Mouse (Mus musculus) testis, adult 2 months (tissue): ENCODE measurements around the gene Uimc1. TPM values are rescaled to one million over a fixed set of nuclear protein-coding genes. Genes with fewer than 3 reads are reported as not detected.

Experiments used
- H3K27ac ChIP-seq: fragments of 200-500 bp; 2 replicates; pipeline ENCODE4 v1.5.1; 2012; ENCODE audit warnings: low read depth, low read length; ENCODE audit not compliant: control insufficient read depth, insufficient read depth
- H3K27me3 ChIP-seq: fragments of 200-500 bp; 2 replicates; pipeline ENCODE4 v1.6.1; 2012; ENCODE audit warnings: mild to moderate bottlenecking, low read length, moderate library complexity; ENCODE audit not compliant: control insufficient read depth, insufficient read depth
- H3K36me3 ChIP-seq: fragments of 200-500 bp; 2 replicates; pipeline ENCODE4 v1.6.1; 2012; ENCODE audit warnings: mild to moderate bottlenecking, low read length; ENCODE audit not compliant: control insufficient read depth, insufficient read depth
- H3K4me1 ChIP-seq: fragments of 200-500 bp; 2 replicates; pipeline ENCODE4 v1.6.1; 2012; ENCODE audit warnings: low read length; ENCODE audit not compliant: control insufficient read depth, insufficient read depth
- H3K4me3 ChIP-seq: fragments of 200-500 bp; 2 replicates; pipeline ENCODE4 v1.5.1; 2012; ENCODE audit warnings: low read depth, mild to moderate bottlenecking, low read length, moderate library complexity, mixed read lengths; ENCODE audit not compliant: control insufficient read depth
- CTCF ChIP-seq: fragments of 200-500 bp; IDR thresholded peaks from 2 replicates; pipeline ENCODE4 v1.5.1; 2012; ENCODE audit warnings: low read depth, mild to moderate bottlenecking, inconsistent platforms, low read length, moderate library complexity; ENCODE audit not compliant: control insufficient read depth, insufficient read depth, insufficient replicate concordance
- POLR2A ChIP-seq: fragments of 200-500 bp; IDR thresholded peaks from 2 replicates; pipeline ENCODE4 v1.6.1; 2012; ENCODE audit warnings: low read depth, mild to moderate bottlenecking, inconsistent platforms, low read length, moderate library complexity; ENCODE audit not compliant: control insufficient read depth
- polyA plus RNA-seq: library from polyadenylated mRNA; depleted of rRNA; stranded (reverse); fragments of >200 nt; gene quantifications from 2 replicates; pipeline ENCODE4 v1.2.3, GENCODE M21; 2012

Gene Uimc1
- polyA plus RNA-seq, 1 experiment: 8.3 TPM

GRCm38 (mm10) chr13:55005691-55006414 lies 94.2 kb downstream of the Uimc1 start:
- H3K36me3 ChIP-seq: no peaks in the 10 kb centered on the region
- no peak overlapping the region for H3K4me3 ChIP-seq
- H3K4me1 ChIP-seq: peaks cover 5% of the 10 kb centered on the region
- no peak overlapping the region for H3K27ac ChIP-seq
- no peak for TF ChIP-seq CTCF
- TF ChIP-seq POLR2A: no peak
- no peaks in the 10 kb centered on the region for H3K27me3 ChIP-seq

- H3K27ac ChIP-seq: no peak overlapping the region
- H3K4me1 ChIP-seq: peaks cover 5% of the 10 kb centered on the region
- H3K27me3 ChIP-seq: no peaks in the 10 kb centered on the region
- no peak for TF ChIP-seq POLR2A
- TF ChIP-seq CTCF: no peak
- no peak overlapping the region for H3K4me3 ChIP-seq
- no peaks in the 10 kb centered on the region for H3K36me3 ChIP-seq
Observed at GRCm38 (mm10) chr13:55004646-55005045, 95.5 kb downstream of the Uimc1 start.

GRCm38 (mm10) chr13:55002090-55002489 lies 98.0 kb downstream of the Uimc1 start:
- Histone ChIP-seq H3K4me3 (no peak overlapping the region), H3K36me3 (no peaks in the 10 kb centered on the region), H3K27me3 (no peaks in the 10 kb centered on the region), H3K27ac (no peak overlapping the region), H3K4me1 (no peaks in the 10 kb centered on the region)
- TF ChIP-seq POLR2A: no peak
- no peak for TF ChIP-seq CTCF

- H3K36me3 ChIP-seq: no peaks in the 10 kb centered on the region
- no peaks in the 10 kb centered on the region for H3K4me1 ChIP-seq
- H3K27me3 ChIP-seq: no peaks in the 10 kb centered on the region
- H3K4me3 ChIP-seq: no peak overlapping the region
- H3K27ac ChIP-seq: no peak overlapping the region
- TF ChIP-seq CTCF (no peak), POLR2A (no peak)
Observed at GRCm38 (mm10) chr13:55000433-55000832, 99.7 kb downstream of the Uimc1 start.

- TF ChIP-seq POLR2A (no peak), CTCF (no peak)
- Histone ChIP-seq H3K27ac (no peak overlapping the region), H3K36me3 (no peaks in the 10 kb centered on the region), H3K4me1 (no peaks in the 10 kb centered on the region), H3K27me3 (no peaks in the 10 kb centered on the region), H3K4me3 (no peak overlapping the region)
Observed at GRCm38 (mm10) chr13:54997568-54997967, 102.5 kb downstream of the Uimc1 start.

- H3K27ac ChIP-seq: no peak overlapping the region
- H3K27me3 ChIP-seq: no peaks in the 10 kb centered on the region
- H3K4me3 ChIP-seq: no peak overlapping the region
- H3K36me3 ChIP-seq: no peaks in the 10 kb centered on the region
- H3K4me1 ChIP-seq: no peaks in the 10 kb centered on the region
- TF ChIP-seq POLR2A (no peak), CTCF (no peak)
Observed at GRCm38 (mm10) chr13:54995161-54995560, 104.9 kb downstream of the Uimc1 start.

- no peaks in the 10 kb centered on the region for H3K27me3 ChIP-seq
- TF ChIP-seq POLR2A (no peak), CTCF (no peak)
- H3K27ac ChIP-seq: no peak overlapping the region
- no peaks in the 10 kb centered on the region for H3K4me1 ChIP-seq
- no peaks in the 10 kb centered on the region for H3K36me3 ChIP-seq
- no peak overlapping the region for H3K4me3 ChIP-seq
Observed at GRCm38 (mm10) chr13:54994576-54994975, 105.5 kb downstream of the Uimc1 start.

- Histone ChIP-seq H3K27me3 (no peaks in the 10 kb centered on the region), H3K4me3 (no peak overlapping the region), H3K36me3 (no peaks in the 10 kb centered on the region), H3K4me1 (no peaks in the 10 kb centered on the region), H3K27ac (no peak overlapping the region)
- no peak for TF ChIP-seq CTCF
- TF ChIP-seq POLR2A: no peak
Observed at GRCm38 (mm10) chr13:54992215-54992614, 107.9 kb downstream of the Uimc1 start.
